Mouse (Mus musculus): ENCODE measurements at regions not wholly inside any gene's neighbourhood (a gene's known extent, or its start where the extent isn't known, plus 50 kb on each side); places are given as distances from the start of the nearest gene placed in this dataset.
"Not testable (repeated sequence)": the region's sequence is repeated elsewhere in the genome, so short reads cannot be mapped to it uniquely, and the experiment has no call there.

GRCm38 (mm10) chrX:94865531-94866502 is 141.4 kb downstream of the Zxdb start:
- no peaks in the 10 kb centered on the region for H3K9me3 ChIP-seq
- H3K27ac ChIP-seq (replicated peaks), result peak overlapping the region; percentile 54; the same call in 1 of the 2 replicates
- H3K4me3 ChIP-seq, result peak overlapping the region; percentile 50
- H3K4me2 ChIP-seq, result peak overlapping the region; percentile 77
- H3K4me1 ChIP-seq, result no peaks in the 10 kb centered on the region
- H3K9ac ChIP-seq, result peak overlapping the region; percentile 78
- no peaks in the 10 kb centered on the region for H3K36me3 ChIP-seq
- no peaks in the 10 kb centered on the region for H3K27me3 ChIP-seq (replicated peaks)
- 14% methylated on average over 16 of the region's 18 CpGs for WGBS
- peak; percentile 93 for ATAC-seq (ENCODE audit: extremely low read depth, insufficient number of reproducible peaks, low FRiP score, low TSS enrichment)

GRCm38 (mm10) chrX:94883547-94883946 is 142.9 kb downstream of the Spin4 start:
- H3K27me3 ChIP-seq (replicated peaks); ATAC-seq (ENCODE audit: extremely low read depth, insufficient number of reproducible peaks, low FRiP score, low TSS enrichment); H3K27ac ChIP-seq (replicated peaks); H3K4me1 ChIP-seq; H3K4me3 ChIP-seq; H3K4me2 ChIP-seq; H3K9ac ChIP-seq; H3K9me3 ChIP-seq; H3K36me3 ChIP-seq: not testable (repeated sequence)
- WGBS, result 85% methylated on average over 2 of the region's 2 CpGs

Data from heart, embryonic 13.5 days (tissue).